Mouse (Mus musculus) Muller cell, postnatal 12 days (primary cell): Measurements from ENCODE around the gene Ddx31.

ENCODE experiments used
- DNase-seq: peaks from one replicate; pipeline ENCODE4 v3.0.0-alpha.2; 2015; ENCODE audit errors: inconsistent ontology term

Ddx31 gene

DNA sequence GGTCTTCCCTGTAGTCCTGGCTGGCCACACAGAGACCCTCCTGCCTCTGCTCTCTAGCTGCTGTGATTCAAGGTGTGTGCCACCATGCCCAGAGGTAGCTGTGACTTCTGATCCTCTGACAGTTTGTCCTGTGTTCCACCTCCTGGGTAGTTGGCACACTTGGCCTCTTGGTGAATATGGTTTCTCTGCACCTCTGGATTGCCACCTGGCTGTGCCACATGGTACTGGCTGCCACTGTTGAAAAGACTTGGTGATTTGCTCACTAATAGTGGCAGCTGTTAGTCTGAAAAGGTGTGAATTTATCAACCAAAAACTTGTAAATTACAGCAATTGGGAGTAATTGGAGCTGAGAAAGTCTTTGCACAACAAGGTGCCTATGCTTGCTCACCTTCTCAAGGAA is 23.7 kb downstream of the Ddx31 start:
- no peak for DNase-seq

DNA sequence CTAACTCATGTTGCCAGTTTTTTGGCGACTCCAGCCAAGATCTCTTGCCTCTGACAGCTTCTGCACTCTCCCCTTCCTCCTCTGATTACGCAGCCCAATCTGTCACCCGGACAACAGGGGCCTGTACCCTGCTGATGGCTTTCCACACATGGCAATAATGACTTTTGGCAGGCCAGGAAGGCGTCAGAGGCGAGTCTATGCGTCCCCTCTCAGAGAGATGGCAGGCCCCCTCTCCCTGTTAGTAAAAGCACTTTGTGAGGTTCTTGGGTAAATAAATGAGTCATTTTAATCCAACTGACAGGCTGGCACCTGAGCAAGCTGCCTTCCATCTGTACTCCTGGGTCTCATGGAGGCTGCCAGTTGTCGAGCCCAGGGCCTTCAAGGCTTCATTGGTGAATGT is 27.3 kb downstream of the Ddx31 start:
- peak; percentile 20 for DNase-seq

- no peak for DNase-seq
Measured at GRCm38 (mm10) chr2:28875554-28875953, 35.3 kb downstream of the Ddx31 start.

- DNase-seq: no peak
Measured at GRCm38 (mm10) chr2:28881275-28881674, 41.1 kb downstream of the Ddx31 start.

GRCm38 (mm10) chr2:28882047-28882446 is 41.8 kb downstream of the Ddx31 start:
- no peak for DNase-seq

DNA sequence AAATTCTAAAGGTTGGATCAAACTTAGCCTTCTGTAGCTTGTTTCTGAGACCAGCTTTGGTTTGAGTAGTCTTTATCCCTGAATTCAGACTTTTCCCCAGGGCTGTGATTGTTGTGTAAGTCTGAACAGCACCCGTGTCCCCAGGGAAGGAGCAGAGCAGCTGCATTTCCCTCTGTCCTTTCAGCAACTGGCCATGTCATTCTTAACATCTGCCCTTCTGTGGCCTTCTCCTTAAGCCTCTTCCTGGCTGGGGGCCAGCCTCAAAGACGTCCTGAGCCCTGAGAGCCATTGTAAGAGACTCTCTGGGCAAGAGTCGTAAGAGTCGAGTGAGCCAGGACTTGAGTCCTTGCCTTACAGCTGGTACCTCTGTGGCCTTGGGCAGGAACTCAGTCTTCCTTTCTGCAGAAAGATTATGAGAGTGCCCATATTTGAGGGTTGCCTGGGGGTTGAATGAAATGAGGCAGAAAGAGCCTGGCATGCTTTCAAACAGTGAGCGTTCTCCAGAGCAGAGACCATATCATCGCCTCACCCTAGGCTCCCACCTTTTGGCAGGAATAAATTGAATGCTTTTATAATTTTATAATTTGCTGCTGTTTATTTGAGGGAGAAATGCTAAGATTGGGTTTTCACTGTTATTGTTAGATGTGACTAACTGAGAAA is 42.8 kb downstream of the Ddx31 start:
- DNase-seq: no peak

GRCm38 (mm10) chr2:28884914-28885313 is 44.7 kb downstream of the Ddx31 start:
- no peak for DNase-seq

GRCm38 (mm10) chr2:28892796-28893195 is 52.6 kb downstream of the Ddx31 start:
- no peak for DNase-seq

- DNase-seq: no peak
Measured at GRCm38 (mm10) chr2:28893526-28893925, 53.3 kb downstream of the Ddx31 start.

- no peak for DNase-seq
Measured at GRCm38 (mm10) chr2:28895876-28896275, 55.7 kb downstream of the Ddx31 start.

DNA sequence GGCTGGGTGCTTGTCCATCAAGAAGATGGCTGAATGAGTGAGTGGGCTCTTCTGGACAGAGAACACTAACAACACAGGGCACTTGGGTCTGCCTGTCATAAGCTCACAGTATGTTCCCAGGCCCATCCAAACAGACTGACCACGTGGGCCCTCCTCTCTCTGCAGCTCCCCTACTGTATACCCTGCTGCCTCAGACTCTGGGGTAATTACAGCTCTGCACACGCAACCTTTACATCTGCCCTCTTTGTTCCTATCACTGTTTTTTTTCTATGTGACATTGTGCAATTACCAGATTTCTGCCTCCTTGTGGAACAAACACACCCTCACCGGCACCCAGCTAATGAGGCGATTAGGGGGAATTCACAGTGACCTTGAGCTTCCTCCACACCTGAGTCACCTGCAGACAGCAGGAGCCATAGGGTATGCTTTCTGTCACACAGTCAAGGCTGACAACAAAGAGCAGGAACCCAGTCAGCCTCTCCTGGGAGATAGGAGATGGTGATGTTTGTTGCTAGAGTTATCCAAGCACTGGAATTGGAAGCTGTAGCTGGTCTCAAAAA is 57.2 kb downstream of the Ddx31 start:
- DNase-seq: no peak

DNA sequence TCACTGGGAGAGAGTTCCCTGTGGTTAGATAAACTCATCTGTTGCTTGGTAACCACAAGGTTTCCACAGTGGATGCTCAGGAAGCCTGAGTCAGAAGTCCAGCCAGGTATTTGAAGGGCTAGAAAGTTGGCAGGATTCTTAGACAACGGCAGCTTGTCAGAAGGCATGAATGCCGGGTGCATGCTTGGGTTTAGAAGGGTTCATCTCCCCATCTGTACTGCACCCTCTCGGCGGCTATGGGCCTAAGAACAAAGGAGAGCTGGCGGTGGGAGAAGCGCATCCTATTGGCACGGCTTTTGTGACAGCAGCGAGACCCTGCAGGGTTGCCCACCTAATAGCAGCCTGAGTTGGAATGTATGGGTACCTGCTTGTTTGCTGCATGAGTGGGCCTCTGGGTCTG is 62.1 kb downstream of the Ddx31 start:
- DNase-seq: no peak

DNA sequence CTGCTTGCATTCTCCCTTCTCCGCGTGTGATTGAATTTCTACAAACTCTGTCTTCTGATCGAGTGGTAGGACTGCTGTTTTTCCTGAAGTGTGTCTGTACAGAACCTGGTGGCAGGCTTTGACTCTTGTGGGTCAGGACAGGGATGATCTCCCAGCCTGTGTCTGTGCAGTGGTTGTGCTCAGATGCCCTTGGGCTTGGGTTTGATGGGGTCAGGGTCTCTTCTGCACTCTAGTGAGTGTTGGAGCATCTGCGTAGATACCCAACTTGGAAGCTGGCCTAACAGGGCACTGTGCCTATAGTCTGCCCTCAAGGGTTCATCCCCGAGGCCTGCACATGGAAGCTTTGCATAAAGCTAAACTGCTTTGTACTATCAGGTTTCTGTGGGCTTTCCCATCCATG is 63.7 kb downstream of the Ddx31 start:
- DNase-seq: no peak

- DNase-seq: no peak
Measured at GRCm38 (mm10) chr2:28904786-28905185, 64.6 kb downstream of the Ddx31 start.

- DNase-seq: no peak
Measured at GRCm38 (mm10) chr2:28905561-28905960, 65.4 kb downstream of the Ddx31 start.

DNA sequence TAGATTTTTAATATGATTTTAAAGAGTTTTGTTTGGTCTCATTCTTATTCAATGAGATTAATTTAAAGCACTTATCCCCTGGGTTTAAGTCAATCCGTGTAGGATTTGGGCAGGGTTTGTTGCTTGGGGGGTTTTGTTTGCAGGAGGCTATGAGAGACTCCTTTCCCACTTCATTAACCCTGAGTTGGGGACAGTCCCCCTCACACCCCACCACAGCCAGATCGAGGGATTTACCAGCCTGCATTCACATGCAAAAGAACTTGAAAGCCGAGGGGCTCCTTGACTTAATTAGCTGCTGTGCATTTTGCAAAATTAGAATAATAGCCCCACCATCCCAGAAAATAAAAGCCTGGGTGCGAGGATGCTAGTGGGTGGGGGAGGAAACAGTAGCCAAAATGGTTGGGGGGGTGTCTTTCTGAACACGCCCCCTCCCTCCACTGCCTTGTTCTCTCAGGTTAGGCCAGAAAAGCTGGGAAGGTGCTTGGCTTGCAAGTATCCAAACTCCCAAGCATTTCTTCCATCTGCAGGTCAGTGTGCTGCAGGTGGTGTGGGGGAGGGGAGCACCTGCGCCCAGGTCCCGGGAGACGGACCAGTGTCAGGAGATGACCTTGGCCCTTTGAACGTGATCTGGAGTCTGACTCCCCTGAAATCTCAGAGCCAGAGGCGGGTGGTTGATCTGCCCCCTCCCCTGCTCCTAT is 67.6 kb downstream of the Ddx31 start:
- DNase-seq: no peak

DNA sequence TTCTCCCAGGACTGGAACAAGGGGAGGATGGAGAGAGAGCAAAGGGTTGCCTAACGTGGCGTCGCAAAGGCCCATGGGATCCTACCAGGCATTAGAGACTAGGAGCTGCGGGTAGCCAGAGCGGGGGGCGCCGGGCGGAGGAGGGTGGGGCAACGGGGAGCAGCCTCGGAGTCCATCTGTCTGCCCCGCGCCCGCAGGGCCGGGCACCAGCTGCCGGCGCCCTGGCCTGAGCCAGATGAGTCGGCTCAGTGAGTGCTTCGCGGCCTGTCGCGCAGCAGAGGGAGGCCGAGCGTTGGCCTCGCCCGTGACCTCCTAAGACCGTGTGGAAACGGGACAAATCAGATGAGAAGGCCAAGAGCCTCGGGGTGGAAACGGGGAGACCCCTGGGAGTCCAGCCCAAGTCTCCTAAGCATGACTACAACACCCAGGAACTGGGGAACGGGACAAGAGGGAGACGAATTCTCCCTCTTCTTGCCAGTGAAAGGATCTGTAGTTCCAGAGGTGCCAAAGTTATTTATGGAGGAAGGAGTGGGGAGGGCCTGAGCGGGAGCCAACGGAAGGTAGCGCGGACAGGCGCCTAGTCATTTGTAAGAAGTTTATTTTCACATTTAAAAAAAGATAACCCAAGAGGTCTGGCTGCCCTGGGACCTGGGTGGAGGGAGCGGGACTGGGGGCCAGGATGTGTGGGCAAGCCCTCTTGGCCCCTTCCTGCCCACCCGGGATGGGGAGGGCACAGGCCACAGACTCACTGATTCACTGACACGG is 68.4 kb downstream of the Ddx31 start:
- peak; percentile 33 for DNase-seq

- DNase-seq: no peak
Measured at GRCm38 (mm10) chr2:28909186-28909817, 69.1 kb downstream of the Ddx31 start.

GRCm38 (mm10) chr2:28909818-28910710 is 69.9 kb downstream of the Ddx31 start:
- DNase-seq: no peak

- DNase-seq: no peak
Measured at GRCm38 (mm10) chr2:28910877-28911276, 70.7 kb downstream of the Ddx31 start.
